Mouse (Mus musculus): ENCODE results near the gene Dck. TPM values are rescaled to one million over a fixed set of nuclear protein-coding genes. Genes with fewer than 3 reads are reported as not detected.

Dck gene
- total and polyA plus RNA-seq, 2 experiments from 2014 or later: 24.6 to 29.9 TPM

DNA sequence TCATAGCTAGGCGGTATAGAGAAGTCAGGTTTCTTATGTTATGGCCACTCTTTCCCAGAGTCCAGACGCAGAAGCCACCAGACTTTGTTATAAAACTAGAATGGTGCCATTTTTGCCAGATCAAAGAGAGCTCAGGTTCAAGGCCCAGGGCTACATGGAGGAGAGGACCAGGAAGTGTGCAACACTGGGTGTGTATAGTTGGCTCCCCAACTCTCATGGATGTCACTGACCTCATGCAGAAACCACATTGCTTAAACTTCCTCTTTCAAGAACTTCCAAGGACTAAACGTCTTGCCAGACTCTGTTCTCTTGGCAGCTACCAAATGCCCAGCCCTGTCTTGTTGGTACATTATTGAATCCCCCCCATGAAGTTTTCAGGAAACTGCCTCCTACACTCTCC, 67.1 kb downstream of the Dck start:
- ATAC-seq (ENCODE audit: low FRiP score) (no peak), DNase-seq (ENCODE audit: low spot score) (no peak)
- Histone ChIP-seq H3K27ac (ENCODE audit: low read depth, low read length) (no peak overlapping the region), H3K9ac (replicated peaks; ENCODE audit: low read length, poor library complexity, severe bottlenecking) (no peak overlapping the region), H3K4me1 (ENCODE audit: insufficient read depth, low read length) (no peaks in the 10 kb centered on the region), H3K36me3 (ENCODE audit: insufficient read depth, low read length) (no peaks in the 10 kb centered on the region), H3K27me3 (ENCODE audit: insufficient read depth, low read length) (no peaks in the 10 kb centered on the region), H3K9me3 (ENCODE audit: low read length) (no peaks in the 10 kb centered on the region), H3K4me3 (ENCODE audit: low read depth, low read length) (no peak overlapping the region), H3K4me2 (ENCODE audit: low read depth, low read length, poor library complexity, severe bottlenecking) (no peak overlapping the region)
- no peak for TF ChIP-seq CTCF (IDR thresholded peaks at IDR 0.05)
- WGBS: 90% methylated on average over 3 of the region's 3 CpGs

Other genes with a start within 250 kb of the Dck start
- gene Jchain, start 237.1 kb upstream of the Dck start, total RNA-seq (2014; rRNA removed): 0.82 and 1.7 TPM in 2 replicates
- gene Jchain, start 237.1 kb upstream of the Dck start, polyA plus RNA-seq (2015; fragmentation: Nextera tagmentation; extraction: Ambion mirVana): 0.47 and 0.58 TPM in 2 replicates
- 12.8 and 16.5 TPM in 2 replicates for gene Utp3, start 210.5 kb upstream of the Dck start, total RNA-seq (2014; rRNA removed)
- gene Utp3, start 210.5 kb upstream of the Dck start, polyA plus RNA-seq (2015; fragmentation: Nextera tagmentation; extraction: Ambion mirVana): 51.1 and 55.1 TPM in 2 replicates
- gene Rufy3, start 200.0 kb upstream of the Dck start, total RNA-seq (2014; rRNA removed): 250 and 309 TPM in 2 replicates
- 212 and 248 TPM in 2 replicates for gene Rufy3, start 200.0 kb upstream of the Dck start, polyA plus RNA-seq (2015; fragmentation: Nextera tagmentation; extraction: Ambion mirVana)
- gene Grsf1, start 88.8 kb upstream of the Dck start, total RNA-seq (2014; rRNA removed): 58.0 and 60.3 TPM in 2 replicates
- 54.1 and 54.6 TPM in 2 replicates for gene Grsf1, start 88.8 kb upstream of the Dck start, polyA plus RNA-seq (2015; fragmentation: Nextera tagmentation; extraction: Ambion mirVana)
- 10.9 and 16.3 TPM in 2 replicates for gene Mob1b, start 44.1 kb upstream of the Dck start, total RNA-seq (2014; rRNA removed)
- gene Mob1b, start 44.1 kb upstream of the Dck start, polyA plus RNA-seq (2015; fragmentation: Nextera tagmentation; extraction: Ambion mirVana): 5.9 and 7.5 TPM in 2 replicates
- gene Slc4a4, start 121.8 kb downstream of the Dck start, total RNA-seq (2014; rRNA removed): 57.3 and 61.6 TPM in 2 replicates
- 16.7 and 17.4 TPM in 2 replicates for gene Slc4a4, start 121.8 kb downstream of the Dck start, polyA plus RNA-seq (2015; fragmentation: Nextera tagmentation; extraction: Ambion mirVana)